Mouse (Mus musculus): ENCODE data around the gene Efcab6. TPM values are rescaled to one million over a fixed set of nuclear protein-coding genes. Genes with fewer than 3 reads are reported as not detected.

Gene Efcab6
- polyA plus RNA-seq, 1 experiment = not detected

- Histone ChIP-seq H3K4me1 (ENCODE audit: control insufficient read depth, insufficient read depth, insufficient read length, low read length) (no peaks in the 10 kb centered on the region), H3K27ac (replicated peaks; ENCODE audit: low read depth, low read length) (no peak overlapping the region), H3K4me3 (ENCODE audit: insufficient read depth, low read depth, low read length) (no peak overlapping the region)
These were observed 55.7 kb downstream of the Efcab6 start for GRCm38 (mm10) chr15:84009366-84010083.

- H3K4me3 ChIP-seq (ENCODE audit: insufficient read depth, low read depth, low read length) = no peak overlapping the region
- no peak overlapping the region for H3K27ac ChIP-seq (replicated peaks; ENCODE audit: low read depth, low read length)
- no peaks in the 10 kb centered on the region for H3K4me1 ChIP-seq (ENCODE audit: control insufficient read depth, insufficient read depth, insufficient read length, low read length)
These were observed 60.9 kb downstream of the Efcab6 start for GRCm38 (mm10) chr15:84004306-84004705.

GRCm38 (mm10) chr15:83999071-83999470 is 66.1 kb downstream of the Efcab6 start:
- no peaks in the 10 kb centered on the region for H3K4me1 ChIP-seq (ENCODE audit: control insufficient read depth, insufficient read depth, insufficient read length, low read length)
- no peak overlapping the region for H3K27ac ChIP-seq (replicated peaks; ENCODE audit: low read depth, low read length)
- H3K4me3 ChIP-seq (ENCODE audit: insufficient read depth, low read depth, low read length) = no peak overlapping the region

GRCm38 (mm10) chr15:83998586-83998985 is 66.6 kb downstream of the Efcab6 start:
- no peaks in the 10 kb centered on the region for H3K4me1 ChIP-seq (ENCODE audit: control insufficient read depth, insufficient read depth, insufficient read length, low read length)
- H3K4me3 ChIP-seq (ENCODE audit: insufficient read depth, low read depth, low read length) = no peak overlapping the region

GRCm38 (mm10) chr15:83998115-83998514 is 67.1 kb downstream of the Efcab6 start:
- no peaks in the 10 kb centered on the region for H3K4me1 ChIP-seq (ENCODE audit: control insufficient read depth, insufficient read depth, insufficient read length, low read length)
- no peak overlapping the region for H3K4me3 ChIP-seq (ENCODE audit: insufficient read depth, low read depth, low read length)
- no peak overlapping the region for H3K27ac ChIP-seq (replicated peaks; ENCODE audit: low read depth, low read length)

More at GRCm38 (mm10) chr15:83998586-83998985, 66.6 kb downstream of the Efcab6 start:
- H3K27ac ChIP-seq (replicated peaks; ENCODE audit: low read depth, low read length) = no peak overlapping the region

- no peak overlapping the region for H3K27ac ChIP-seq (replicated peaks; ENCODE audit: low read depth, low read length)
These were observed 67.6 kb downstream of the Efcab6 start for GRCm38 (mm10) chr15:83997550-83997949.

GRCm38 (mm10) chr15:83996864-83997263 is 68.3 kb downstream of the Efcab6 start:
- no peaks in the 10 kb centered on the region for H3K4me1 ChIP-seq (ENCODE audit: control insufficient read depth, insufficient read depth, insufficient read length, low read length)
- H3K27ac ChIP-seq (replicated peaks; ENCODE audit: low read depth, low read length) = no peak overlapping the region
- no peak overlapping the region for H3K4me3 ChIP-seq (ENCODE audit: insufficient read depth, low read depth, low read length)

More at GRCm38 (mm10) chr15:83997550-83997949, 67.6 kb downstream of the Efcab6 start:
- Histone ChIP-seq H3K4me3 (ENCODE audit: insufficient read depth, low read depth, low read length) (no peak overlapping the region), H3K4me1 (ENCODE audit: control insufficient read depth, insufficient read depth, insufficient read length, low read length) (no peaks in the 10 kb centered on the region)

- Histone ChIP-seq H3K4me1 (ENCODE audit: control insufficient read depth, insufficient read depth, insufficient read length, low read length) (no peaks in the 10 kb centered on the region), H3K4me3 (ENCODE audit: insufficient read depth, low read depth, low read length) (no peak overlapping the region), H3K27ac (replicated peaks; ENCODE audit: low read depth, low read length) (no peak overlapping the region)
These were observed 73.0 kb downstream of the Efcab6 start for GRCm38 (mm10) chr15:83992191-83992590.

- Histone ChIP-seq H3K4me3 (ENCODE audit: insufficient read depth, low read depth, low read length) (no peak overlapping the region), H3K4me1 (ENCODE audit: control insufficient read depth, insufficient read depth, insufficient read length, low read length) (no peaks in the 10 kb centered on the region), H3K27ac (replicated peaks; ENCODE audit: low read depth, low read length) (no peak overlapping the region)
These were observed 73.7 kb downstream of the Efcab6 start for GRCm38 (mm10) chr15:83991461-83991860.

- H3K4me3 ChIP-seq (ENCODE audit: insufficient read depth, low read depth, low read length) = no peak overlapping the region
- no peak overlapping the region for H3K27ac ChIP-seq (replicated peaks; ENCODE audit: low read depth, low read length)
- no peaks in the 10 kb centered on the region for H3K4me1 ChIP-seq (ENCODE audit: control insufficient read depth, insufficient read depth, insufficient read length, low read length)
These were observed 75.9 kb downstream of the Efcab6 start for GRCm38 (mm10) chr15:83989241-83989640.

- no peak overlapping the region for H3K27ac ChIP-seq (replicated peaks; ENCODE audit: low read depth, low read length)
- no peaks in the 10 kb centered on the region for H3K4me1 ChIP-seq (ENCODE audit: control insufficient read depth, insufficient read depth, insufficient read length, low read length)
- no peak overlapping the region for H3K4me3 ChIP-seq (ENCODE audit: insufficient read depth, low read depth, low read length)
These were observed 77.1 kb downstream of the Efcab6 start for GRCm38 (mm10) chr15:83988087-83988486.

- Histone ChIP-seq H3K27ac (replicated peaks; ENCODE audit: low read depth, low read length) (no peak overlapping the region), H3K4me1 (ENCODE audit: control insufficient read depth, insufficient read depth, insufficient read length, low read length) (no peaks in the 10 kb centered on the region), H3K4me3 (ENCODE audit: insufficient read depth, low read depth, low read length) (no peak overlapping the region)
These were observed 82.8 kb downstream of the Efcab6 start for GRCm38 (mm10) chr15:83982186-83982936.

GRCm38 (mm10) chr15:83978865-83979264 is 86.3 kb downstream of the Efcab6 start:
- Histone ChIP-seq H3K4me1 (ENCODE audit: control insufficient read depth, insufficient read depth, insufficient read length, low read length) (no peaks in the 10 kb centered on the region), H3K4me3 (ENCODE audit: insufficient read depth, low read depth, low read length) (no peak overlapping the region), H3K27ac (replicated peaks; ENCODE audit: low read depth, low read length) (no peak overlapping the region)

- Histone ChIP-seq H3K27ac (replicated peaks; ENCODE audit: low read depth, low read length) (no peak overlapping the region), H3K4me3 (ENCODE audit: insufficient read depth, low read depth, low read length) (no peak overlapping the region), H3K4me1 (ENCODE audit: control insufficient read depth, insufficient read depth, insufficient read length, low read length) (no peaks in the 10 kb centered on the region)
These were observed 88.1 kb downstream of the Efcab6 start for GRCm38 (mm10) chr15:83977108-83977507.

- H3K27ac ChIP-seq (replicated peaks; ENCODE audit: low read depth, low read length) = no peak overlapping the region
- H3K4me1 ChIP-seq (ENCODE audit: control insufficient read depth, insufficient read depth, insufficient read length, low read length) = no peaks in the 10 kb centered on the region
- no peak overlapping the region for H3K4me3 ChIP-seq (ENCODE audit: insufficient read depth, low read depth, low read length)
These were observed 93.0 kb downstream of the Efcab6 start for GRCm38 (mm10) chr15:83972206-83972605.

GRCm38 (mm10) chr15:83967802-83968201 is 97.4 kb downstream of the Efcab6 start:
- no peaks in the 10 kb centered on the region for H3K4me1 ChIP-seq (ENCODE audit: control insufficient read depth, insufficient read depth, insufficient read length, low read length)
- no peak overlapping the region for H3K27ac ChIP-seq (replicated peaks; ENCODE audit: low read depth, low read length)
- no peak overlapping the region for H3K4me3 ChIP-seq (ENCODE audit: insufficient read depth, low read depth, low read length)

All from brown adipose tissue, adult 24 weeks (tissue).